Mouse (Mus musculus) duodenum, adult 2 months (tissue): ENCODE results near the gene Ocrl. TPM values are rescaled to one million over a fixed set of nuclear protein-coding genes. Genes with fewer than 3 reads are reported as not detected.

ENCODE experiments used
- polyA plus RNA-seq: library from polyadenylated mRNA; depleted of rRNA; stranded (reverse); fragments of >200 nt; gene quantifications from 2 replicates; pipeline ENCODE4 v1.2.3, GENCODE M21; 2012; ENCODE audit warnings: low replicate concordance; rRNA removed

Gene Ocrl
- polyA plus RNA-seq: 0.82 and 2.0 TPM in 2 replicates

GRCm38 (mm10) chrX:47912306-47912792 is at the start of gene Ocrl:
Gene Ocrl, plus strand, starts transcription at chrX:47912387.

DNA sequence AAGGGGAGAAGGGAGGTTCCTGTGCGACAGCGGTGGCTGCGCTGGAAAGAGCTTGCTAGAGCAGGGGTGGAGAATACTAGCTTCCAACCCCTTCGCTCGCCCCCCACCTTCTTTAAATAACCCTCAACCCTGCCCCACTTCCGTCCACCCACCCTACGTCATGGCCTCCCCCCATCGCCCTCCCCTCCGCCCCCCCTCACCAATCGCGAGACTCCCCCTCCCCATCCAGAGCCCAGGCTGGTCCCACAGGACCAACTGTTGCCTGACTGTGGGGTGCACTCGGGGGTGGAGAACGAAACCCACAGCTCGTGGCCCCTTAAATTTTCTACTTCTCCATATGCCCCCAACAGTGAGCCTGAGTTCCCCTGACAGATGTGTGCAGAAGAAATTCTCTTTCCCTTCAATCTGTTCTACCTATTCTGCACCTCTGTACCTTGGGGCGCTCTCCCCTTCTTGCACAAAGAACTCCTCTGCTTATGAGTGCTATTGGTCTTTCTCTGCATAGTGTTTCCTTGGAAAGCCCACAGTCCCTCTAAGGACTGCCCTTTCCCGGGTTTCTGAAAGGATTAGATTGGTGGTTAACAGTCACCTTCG is 19.7 kb upstream of the Ocrl start, which contains the start of gene Smarca1:
Gene Smarca1, minus strand, starts transcription at position 544 of the 594 bp plus-strand sequence.

Other genes starting within 250 kb of the Ocrl start
- gene Smarca1, start 19.4 kb upstream of the Ocrl start, polyA plus RNA-seq: 1.4 TPM in 1 of 2 replicates, not detected in the other
- 0.56 and 0.90 TPM in 2 replicates for gene Apln, start 122.5 kb downstream of the Ocrl start, polyA plus RNA-seq
- gene Xpnpep2, start 196.3 kb downstream of the Ocrl start, polyA plus RNA-seq: 8.6 and 67.5 TPM in 2 replicates
- 1.7 and 4.4 TPM in 2 replicates for gene Sash3, start 234.0 kb downstream of the Ocrl start, polyA plus RNA-seq